Mouse (Mus musculus) bone marrow macrophage, adult 2 months (primary cell): ENCODE measurements around the gene Krr1. TPM values are rescaled to one million over a fixed set of nuclear protein-coding genes. Genes with fewer than 3 reads are reported as not detected.

Experiments
- H3K27ac ChIP-seq: 2 replicates; pipeline ENCODE4 v1.5.1; 2012; ENCODE audit warnings: low read depth, low read length; ENCODE audit not compliant: insufficient read depth
- H3K4me1 ChIP-seq: 2 replicates; pipeline ENCODE4 v1.6.1; 2012; ENCODE audit warnings: low read length; ENCODE audit not compliant: control insufficient read depth, insufficient read depth
- H3K4me3 ChIP-seq: 2 replicates; pipeline ENCODE4 v1.5.1; 2012; ENCODE audit warnings: mild to moderate bottlenecking, low read length, moderate library complexity; ENCODE audit not compliant: insufficient read depth
- CTCF ChIP-seq: IDR thresholded peaks from 2 replicates; pipeline ENCODE4 v1.5.1; 2012; ENCODE audit warnings: low read depth, mild to moderate bottlenecking, low read length, moderate library complexity
- POLR2A ChIP-seq: IDR thresholded peaks from 2 replicates; pipeline ENCODE4 v1.6.1; 2012; ENCODE audit warnings: mild to moderate bottlenecking, low read depth, low read length, borderline replicate concordance
- polyA plus RNA-seq: library from polyadenylated mRNA; stranded (reverse); fragments of >200 nt; gene quantifications from 2 replicates; pipeline ENCODE4 v1.2.4, GENCODE M21; 2012; ENCODE audit not compliant: missing spikeins, insufficient read depth, insufficient read length

The Krr1 gene
- polyA plus RNA-seq, 1 experiment, result 19.4 TPM

GRCm38 (mm10) chr10:111943026-111943425, 29.4 kb upstream of the Krr1 start:
- no peaks in the 10 kb centered on the region for H3K4me1 ChIP-seq
- no peak for TF ChIP-seq POLR2A
- TF ChIP-seq CTCF, result no peak
- H3K27ac ChIP-seq, result no peak overlapping the region
- H3K4me3 ChIP-seq, result no peak overlapping the region

- no peaks in the 10 kb centered on the region for H3K4me1 ChIP-seq
- H3K27ac ChIP-seq, result no peak overlapping the region
- no peak overlapping the region for H3K4me3 ChIP-seq
- TF ChIP-seq CTCF (no peak), POLR2A (no peak)
Observed at GRCm38 (mm10) chr10:111945563-111945962, 26.9 kb upstream of the Krr1 start.

- no peak overlapping the region for H3K4me3 ChIP-seq
- H3K4me1 ChIP-seq, result no peaks in the 10 kb centered on the region
- no peak for TF ChIP-seq CTCF
- no peak for TF ChIP-seq POLR2A
Observed at GRCm38 (mm10) chr10:111948041-111948440, 24.4 kb upstream of the Krr1 start.

GRCm38 (mm10) chr10:111949008-111949407, 23.5 kb upstream of the Krr1 start:
- H3K4me1 ChIP-seq, result no peaks in the 10 kb centered on the region

More at GRCm38 (mm10) chr10:111948041-111948440, 24.4 kb upstream of the Krr1 start:
- H3K27ac ChIP-seq, result no peak overlapping the region

GRCm38 (mm10) chr10:111955836-111956235, 16.6 kb upstream of the Krr1 start:
- Histone ChIP-seq H3K4me1 (peaks cover 8% of the 10 kb centered on the region; the same call in 1 of the 2 replicates), H3K27ac (no peak overlapping the region)

More at GRCm38 (mm10) chr10:111949008-111949407, 23.5 kb upstream of the Krr1 start:
- TF ChIP-seq CTCF, result no peak
- no peak for TF ChIP-seq POLR2A
- Histone ChIP-seq H3K27ac (no peak overlapping the region), H3K4me3 (no peak overlapping the region)

GRCm38 (mm10) chr10:111957271-111958045, 15.0 kb upstream of the Krr1 start:
- Histone ChIP-seq H3K4me1 (peaks cover 8% of the 10 kb centered on the region; the same call in 1 of the 2 replicates), H3K27ac (no peak overlapping the region), H3K4me3 (no peak overlapping the region)
- no peak for TF ChIP-seq CTCF
- TF ChIP-seq POLR2A, result no peak

More at GRCm38 (mm10) chr10:111955836-111956235, 16.6 kb upstream of the Krr1 start:
- no peak overlapping the region for H3K4me3 ChIP-seq
- no peak for TF ChIP-seq POLR2A

GRCm38 (mm10) chr10:111958046-111958421, 14.4 kb upstream of the Krr1 start:
- H3K4me1 ChIP-seq, result peaks cover 8% of the 10 kb centered on the region; the same call in 1 of the 2 replicates
- H3K4me3 ChIP-seq, result no peak overlapping the region
- TF ChIP-seq CTCF (no peak), POLR2A (no peak)
- H3K27ac ChIP-seq, result no peak overlapping the region

GRCm38 (mm10) chr10:111959353-111959752, 13.1 kb upstream of the Krr1 start:
- H3K4me1 ChIP-seq, result peaks cover 8% of the 10 kb centered on the region; the same call in 1 of the 2 replicates
- TF ChIP-seq CTCF (no peak), POLR2A (no peak)
- no peak overlapping the region for H3K27ac ChIP-seq
- no peak overlapping the region for H3K4me3 ChIP-seq

GRCm38 (mm10) chr10:111960459-111960858, 12.0 kb upstream of the Krr1 start:
- Histone ChIP-seq H3K27ac (no peak overlapping the region), H3K4me1 (peaks cover 8% of the 10 kb centered on the region; the same call in 1 of the 2 replicates), H3K4me3 (no peak overlapping the region)
- TF ChIP-seq POLR2A, result no peak
- no peak for TF ChIP-seq CTCF

GRCm38 (mm10) chr10:111966394-111966793, 6.1 kb upstream of the Krr1 start:
- no peak for TF ChIP-seq POLR2A
- TF ChIP-seq CTCF, result no peak
- Histone ChIP-seq H3K4me3 (no peak overlapping the region), H3K4me1 (no peaks in the 10 kb centered on the region), H3K27ac (no peak overlapping the region)
